Mouse (Mus musculus): ENCODE data around the gene Grin2a.
"Not testable (repeated sequence)": the region's sequence is repeated elsewhere in the genome, so short reads cannot be mapped to it uniquely, and the experiment has no call there.

Gene Grin2a

DNA sequence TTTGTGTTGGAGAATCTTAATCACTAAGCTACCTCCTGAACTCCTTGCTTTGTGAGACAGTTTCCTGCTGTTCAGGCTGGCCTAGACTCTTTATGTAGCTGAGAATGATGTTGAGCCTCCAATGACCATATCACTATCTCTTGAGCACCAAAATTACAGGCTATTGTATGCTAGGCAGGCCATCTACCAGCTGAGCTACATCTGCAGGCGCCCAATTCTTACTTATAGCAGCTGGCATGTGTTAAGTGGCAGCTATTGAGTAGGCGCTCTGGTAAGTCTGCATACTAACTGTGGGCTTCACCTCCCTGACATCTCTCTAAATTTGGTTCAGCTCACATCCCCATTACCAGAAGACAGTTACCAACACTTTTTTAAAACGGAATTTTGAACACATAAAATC, 331.3 kb downstream of the Grin2a start:
- DNase-seq (ENCODE audit: low spot score in 2 of 2) = no peak

DNA sequence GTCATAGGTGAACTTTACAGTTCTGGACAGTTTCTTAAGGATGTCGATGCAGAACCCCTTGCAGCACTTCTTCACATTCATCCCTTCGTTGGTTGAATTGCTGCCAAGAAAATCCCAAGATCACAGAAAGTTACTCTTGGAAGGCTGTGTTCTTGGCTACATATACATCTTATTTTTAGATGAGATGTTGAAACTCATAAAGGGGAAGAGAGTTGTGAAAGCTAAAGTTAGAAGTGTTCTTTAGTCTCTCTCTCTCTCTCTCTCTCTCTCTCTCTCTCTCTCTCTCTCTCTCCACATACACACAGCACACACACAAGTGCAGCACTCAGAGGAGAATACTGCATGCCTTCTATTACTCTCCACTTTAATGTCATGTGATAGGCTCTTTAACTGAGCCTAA, 331.9 kb downstream of the Grin2a start:
- DNase-seq (ENCODE audit: low spot score in 2 of 2) = no peak

DNA sequence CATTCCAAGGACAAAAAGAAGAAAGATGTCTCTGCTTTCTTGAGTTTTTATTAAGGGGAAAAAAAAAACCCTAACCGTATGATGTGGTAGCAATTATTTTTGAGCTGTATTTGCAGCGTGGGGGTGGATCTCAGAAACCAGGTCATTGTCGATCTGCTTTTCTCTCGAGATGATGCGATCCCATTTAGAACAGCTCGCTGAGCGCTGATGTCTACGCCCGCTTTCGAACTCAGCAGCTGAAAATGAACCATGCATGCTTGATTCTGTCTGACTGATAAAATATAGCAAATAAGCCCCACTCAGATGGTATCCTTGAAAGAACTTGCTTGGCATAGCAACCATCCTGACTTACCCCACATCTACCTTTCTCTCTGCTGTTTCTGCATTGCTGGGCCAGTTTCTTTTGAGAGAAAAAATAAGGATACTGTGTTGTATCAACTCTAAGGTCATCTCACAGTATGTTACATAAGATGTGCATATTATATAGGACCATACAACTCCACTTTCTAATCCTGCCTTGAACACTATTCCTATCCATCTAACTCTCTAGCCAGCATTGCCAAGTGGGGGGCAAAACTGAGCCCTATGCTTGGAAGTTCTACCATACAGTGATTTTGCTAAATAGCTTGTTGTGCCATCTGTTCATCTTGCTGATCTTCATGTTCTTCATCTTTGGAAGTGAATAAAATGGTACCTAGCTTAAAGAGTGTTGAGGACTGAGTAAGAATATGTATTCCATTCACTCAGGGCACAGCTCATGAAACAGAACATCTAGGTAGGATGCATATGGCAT, 369.5 kb downstream of the Grin2a start:
- peak; percentile 55 to 56 for DNase-seq (ENCODE audit: low spot score in 2 of 2)

DNA sequence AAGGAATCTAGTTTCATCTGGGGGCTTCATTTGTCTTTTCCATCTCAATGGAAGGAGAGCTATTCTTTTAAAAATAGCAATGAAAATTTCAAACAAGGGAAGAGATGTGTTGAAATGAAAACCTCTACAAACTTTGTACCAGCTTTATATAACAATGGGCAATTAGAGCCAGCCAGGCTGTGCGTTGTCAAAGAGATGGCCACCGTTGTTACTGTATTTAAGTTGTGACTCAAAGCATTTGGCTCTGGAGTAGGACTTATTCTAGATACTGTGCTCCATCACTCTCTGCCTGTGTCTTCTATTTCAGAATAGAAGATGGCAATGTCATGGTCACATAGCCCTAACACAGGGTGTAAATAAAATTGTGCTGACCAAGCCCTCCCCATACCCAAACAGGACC, 371.0 kb downstream of the Grin2a start:
- DNase-seq (ENCODE audit: low spot score in 2 of 2) = peak in 1 of 2 experiments; percentile 53

DNA sequence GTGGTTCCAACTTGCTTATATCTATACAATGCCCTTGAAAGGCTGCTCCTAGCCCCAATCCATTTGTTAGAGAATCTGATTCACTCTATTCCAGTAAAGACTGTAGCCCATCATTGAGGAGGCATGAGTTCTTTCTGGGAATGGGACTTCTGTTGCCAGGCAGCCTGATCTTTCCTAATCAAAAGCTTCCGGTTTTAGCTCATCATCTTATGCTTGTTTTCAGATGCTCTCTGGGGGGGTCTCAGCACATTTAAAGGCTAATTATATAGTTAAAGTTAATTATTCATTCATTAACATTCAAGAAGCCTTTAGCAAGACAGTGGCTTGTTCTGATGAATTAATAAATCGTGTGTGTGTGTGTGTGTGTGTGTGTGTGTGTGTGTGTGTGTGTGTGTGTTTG, 377.2 kb downstream of the Grin2a start:
- no peak for DNase-seq (ENCODE audit: low spot score in 2 of 2)

DNA sequence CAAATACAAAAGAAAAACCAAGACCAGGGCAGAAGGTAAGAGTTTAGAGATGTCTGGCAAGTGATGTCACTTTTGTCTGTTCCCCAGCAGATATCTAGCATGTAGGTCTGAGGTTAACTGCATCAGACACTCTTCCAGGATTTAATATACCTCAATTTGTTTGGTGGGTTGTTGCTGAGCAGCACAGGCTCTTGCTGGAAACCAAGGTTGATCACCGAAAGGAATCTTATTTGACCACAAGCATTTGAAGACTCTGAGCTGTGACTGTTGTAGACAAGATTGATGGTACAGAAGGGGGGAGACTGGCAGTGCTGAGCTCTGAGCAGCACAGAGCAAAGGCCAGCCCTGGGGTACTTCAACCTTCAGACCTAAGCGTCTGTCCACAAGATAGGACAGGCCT, 378.1 kb downstream of the Grin2a start:
- DNase-seq (ENCODE audit: low spot score in 2 of 2) = no peak

DNA sequence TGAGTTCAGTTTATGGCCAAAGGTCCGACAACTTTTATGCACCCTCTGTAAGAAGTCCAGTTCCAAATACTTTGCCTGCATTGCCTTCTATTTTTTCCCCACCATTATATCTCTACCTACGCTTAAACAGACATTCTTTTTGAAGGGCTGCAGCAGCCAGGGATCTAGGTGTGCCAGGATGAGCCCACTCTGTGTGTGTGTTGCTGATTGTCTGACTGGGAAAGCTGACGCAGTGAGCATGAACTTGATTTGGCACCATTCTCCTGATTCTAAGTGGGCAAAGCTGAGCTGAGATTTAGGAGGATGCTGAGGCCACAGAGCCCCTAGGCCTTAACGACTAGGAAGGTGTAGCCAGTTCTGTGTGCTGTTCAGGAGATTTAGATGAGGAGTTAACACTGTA, 378.6 kb downstream of the Grin2a start:
- peak in 1 of 2 experiments; percentile 34 for DNase-seq (ENCODE audit: low spot score in 2 of 2)

DNA sequence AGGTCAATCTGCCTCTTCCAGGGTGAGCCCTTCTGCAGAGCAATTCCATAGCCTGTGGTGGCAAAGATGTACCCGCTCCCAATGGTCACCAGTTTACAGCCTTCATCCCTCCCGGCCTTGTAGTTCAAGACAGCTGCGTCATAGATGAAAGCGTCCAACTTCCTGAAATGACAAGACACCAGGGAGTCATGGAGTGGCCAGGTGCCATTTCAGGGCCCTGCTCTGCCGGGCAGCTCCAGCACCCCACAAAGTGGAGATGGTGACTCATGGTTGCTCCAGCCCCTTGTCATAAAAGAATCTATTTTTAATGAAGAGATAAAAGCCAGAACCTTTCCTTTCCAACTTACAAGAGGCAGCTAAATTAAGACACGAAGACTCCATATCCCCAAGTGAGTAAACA, 382.8 kb downstream of the Grin2a start:
- not testable (repeated sequence) for DNase-seq (ENCODE audit: low spot score in 2 of 2)

DNA sequence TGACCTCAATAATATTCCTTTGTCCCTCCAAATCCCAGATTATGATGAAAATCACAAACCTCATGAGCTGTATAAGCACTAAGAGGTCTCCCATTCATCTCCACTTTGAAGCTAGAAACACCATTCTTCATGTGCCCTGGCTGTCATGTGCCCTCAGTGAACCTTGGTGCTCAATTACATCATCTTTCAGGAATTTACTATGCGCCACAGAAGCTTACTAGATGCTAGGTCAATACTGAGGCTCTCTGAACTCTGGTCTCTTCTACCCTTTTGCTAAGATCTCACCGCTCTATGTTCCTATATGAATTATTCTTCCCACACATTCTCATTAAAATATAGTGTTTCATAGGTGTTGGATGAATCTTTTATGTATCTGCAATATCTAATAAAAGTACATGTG, 387.9 kb downstream of the Grin2a start:
- no peak for DNase-seq (ENCODE audit: low spot score in 2 of 2)

DNA sequence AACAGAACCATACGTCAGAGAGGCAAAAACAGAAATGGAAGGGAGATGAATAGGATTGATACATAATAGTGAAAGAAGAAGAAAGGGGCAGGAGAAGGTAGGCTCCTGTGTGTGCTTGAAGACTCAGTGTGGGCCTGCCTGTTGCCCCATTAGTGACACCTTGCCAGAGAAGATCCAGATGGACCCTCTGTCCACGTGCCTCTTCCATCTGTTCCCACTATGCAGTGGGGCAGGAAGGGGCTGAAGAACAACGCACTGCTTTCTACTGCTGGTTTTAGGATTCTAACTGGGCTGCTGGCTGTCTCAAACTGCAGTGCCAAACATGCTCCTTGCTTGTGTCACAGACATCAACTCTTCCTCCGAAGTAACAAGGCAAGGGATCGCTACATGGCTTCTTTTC, 391.4 kb downstream of the Grin2a start:
- DNase-seq (ENCODE audit: low spot score in 2 of 2) = no peak

DNA sequence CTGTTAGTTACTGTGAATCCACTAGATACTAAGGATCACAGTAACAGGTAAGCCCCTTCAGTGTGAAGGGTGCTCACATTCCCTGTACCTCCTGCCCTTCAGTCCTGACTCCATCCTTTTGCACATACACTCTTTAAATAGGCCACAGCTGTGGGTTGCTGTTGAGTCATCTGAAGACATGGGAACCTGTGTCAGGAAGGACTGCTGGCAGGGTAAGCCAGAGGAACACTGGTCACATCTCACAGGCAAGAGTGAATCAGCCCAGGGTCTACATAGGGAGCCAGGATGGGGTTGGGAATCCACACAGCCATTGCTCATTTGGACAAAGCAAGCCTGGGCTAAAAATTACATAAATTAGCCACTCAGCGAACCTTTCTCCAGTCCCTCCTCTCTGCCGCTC, 392.8 kb downstream of the Grin2a start:
- DNase-seq (ENCODE audit: low spot score in 2 of 2) = no peak

DNA sequence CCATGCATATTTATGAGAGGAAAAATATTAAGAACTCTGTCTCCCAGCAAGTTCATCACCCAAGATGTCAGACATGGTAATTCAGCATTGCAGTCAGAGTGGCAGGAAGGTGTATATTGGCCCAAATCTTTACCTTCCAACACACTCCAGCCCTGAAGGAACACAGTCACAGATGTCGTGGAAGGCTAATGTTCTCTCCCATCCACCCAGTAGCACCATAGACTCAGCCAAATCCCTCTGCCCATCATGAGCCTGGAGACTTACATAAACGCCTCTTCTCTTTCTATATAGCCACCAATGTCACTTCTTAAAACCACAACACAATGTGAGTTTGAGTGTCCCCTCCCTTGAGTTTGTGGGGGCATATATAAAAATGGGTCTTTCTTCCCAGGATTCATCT, 406.2 kb downstream of the Grin2a start:
- peak in 1 of 2 experiments; percentile 41 for DNase-seq (ENCODE audit: low spot score in 2 of 2)

DNA sequence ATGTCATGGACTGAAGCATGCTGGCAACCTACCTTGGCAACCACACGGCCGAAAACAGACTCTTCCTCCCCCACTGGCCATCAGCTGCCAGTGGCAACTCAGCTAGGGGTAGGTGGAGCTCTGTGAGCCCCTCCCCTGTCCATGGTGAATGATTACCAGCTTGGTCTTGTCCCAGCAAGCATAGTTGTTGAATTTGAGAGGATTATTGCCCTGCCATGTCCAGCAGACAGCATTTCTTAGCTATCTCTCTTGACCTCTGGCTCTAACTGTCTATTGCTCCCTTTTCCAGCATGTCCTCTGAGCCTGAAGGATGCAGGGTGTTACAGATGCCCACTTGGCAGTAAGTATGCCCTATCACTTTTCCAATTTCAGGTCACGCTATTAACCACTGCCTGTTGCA, 406.9 kb downstream of the Grin2a start:
- no peak for DNase-seq (ENCODE audit: low spot score in 2 of 2)

DNA sequence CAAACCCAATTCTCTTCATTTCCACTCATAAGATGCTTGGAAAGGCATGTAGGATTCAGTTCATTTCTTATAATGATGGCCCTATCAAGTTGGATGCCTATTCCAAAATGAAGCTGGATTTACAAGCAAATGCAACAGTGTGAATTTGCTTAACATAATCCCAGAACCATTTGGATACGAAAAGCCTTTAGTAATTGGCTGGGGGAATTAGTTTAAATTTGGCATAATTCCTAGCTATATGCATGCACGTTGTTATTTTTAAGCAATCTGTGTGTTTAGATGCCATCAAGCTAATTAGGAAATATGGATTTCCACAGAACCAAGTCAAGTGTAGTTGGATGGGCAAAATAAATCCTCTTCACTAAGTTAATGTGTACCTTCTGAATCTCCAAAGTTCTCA, 411.4 kb downstream of the Grin2a start:
- DNase-seq (ENCODE audit: low spot score in 2 of 2) = no peak

DNA sequence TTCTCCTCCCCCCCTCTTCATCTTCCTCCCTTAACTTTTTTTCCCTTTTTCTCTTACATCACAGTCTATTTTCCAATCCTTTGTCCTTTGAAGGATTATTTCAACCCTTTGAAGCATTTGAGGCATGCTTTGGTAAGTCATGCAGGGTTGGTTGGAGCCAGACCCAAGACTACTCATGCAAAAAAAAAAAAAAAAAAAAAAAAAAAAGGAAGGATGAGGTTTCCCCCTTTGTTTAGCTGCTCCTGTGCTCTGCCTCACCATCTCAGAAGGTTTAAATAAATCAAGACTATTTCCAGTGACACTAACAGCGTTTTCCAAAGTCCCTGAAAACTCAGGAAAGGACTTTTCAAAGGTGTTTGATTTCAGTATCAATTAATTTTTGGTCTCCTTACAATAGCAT, 423.6 kb downstream of the Grin2a start:
- DNase-seq (ENCODE audit: low spot score in 2 of 2) = no peak

DNA sequence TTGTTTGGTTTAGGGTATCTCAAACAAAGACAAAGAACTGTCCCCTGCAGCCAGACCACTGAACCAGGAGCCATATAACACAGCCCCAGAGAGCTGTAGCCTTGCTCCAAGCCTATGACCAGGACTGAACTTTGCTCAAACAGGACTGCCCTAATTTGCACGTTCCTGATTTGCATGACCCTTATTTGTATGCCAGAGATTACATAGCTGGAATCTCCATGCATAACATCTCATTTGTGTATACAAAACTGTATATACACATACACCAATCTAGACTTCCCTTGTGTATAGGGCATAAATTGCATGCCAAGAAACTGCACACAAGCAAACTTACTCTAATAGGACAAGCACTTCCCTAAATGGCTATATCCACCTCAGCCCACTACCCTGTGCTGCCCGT, 428.1 kb downstream of the Grin2a start:
- DNase-seq (ENCODE audit: low spot score in 2 of 2) = no peak

DNA sequence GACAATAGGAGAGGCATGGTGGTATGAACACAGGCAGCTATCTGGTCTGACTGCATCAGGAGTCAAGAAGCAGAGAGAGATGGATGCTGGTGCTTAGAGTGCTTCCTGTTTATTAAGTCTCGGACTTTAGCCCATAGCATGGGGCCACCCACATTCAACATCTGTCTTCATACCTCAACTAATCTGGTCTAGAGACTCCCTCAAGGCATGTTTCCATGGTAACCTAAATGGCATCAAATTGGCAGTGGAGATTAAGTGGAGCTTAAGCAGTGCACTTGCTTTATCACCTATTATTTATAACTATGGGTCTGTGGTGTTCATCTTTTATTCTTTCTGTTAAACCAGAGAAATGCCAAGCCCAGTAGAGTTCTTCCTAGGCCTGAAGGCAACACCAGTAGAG, 433.5 kb downstream of the Grin2a start:
- no peak for DNase-seq (ENCODE audit: low spot score in 2 of 2)

DNA sequence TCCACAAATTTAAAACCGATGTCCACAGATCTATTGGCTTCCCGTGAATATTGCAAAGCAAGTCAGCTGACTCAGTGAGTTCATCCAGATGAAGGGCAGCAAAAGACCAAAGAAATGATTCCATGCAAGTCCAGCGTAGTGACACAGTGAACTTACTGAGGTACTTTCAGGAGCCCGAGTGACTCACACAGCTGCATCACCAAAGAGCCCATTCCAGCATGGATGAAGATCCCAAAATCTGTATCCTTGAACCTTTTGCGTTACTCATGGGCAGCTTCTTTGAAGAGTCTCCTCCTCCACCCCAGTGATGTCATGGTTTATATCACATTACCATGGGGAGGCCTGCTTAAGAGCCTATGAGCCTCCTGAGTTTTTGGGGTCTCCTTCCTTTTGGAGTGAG, 460.2 kb downstream of the Grin2a start:
- DNase-seq (ENCODE audit: low spot score in 2 of 2) = no peak

DNA sequence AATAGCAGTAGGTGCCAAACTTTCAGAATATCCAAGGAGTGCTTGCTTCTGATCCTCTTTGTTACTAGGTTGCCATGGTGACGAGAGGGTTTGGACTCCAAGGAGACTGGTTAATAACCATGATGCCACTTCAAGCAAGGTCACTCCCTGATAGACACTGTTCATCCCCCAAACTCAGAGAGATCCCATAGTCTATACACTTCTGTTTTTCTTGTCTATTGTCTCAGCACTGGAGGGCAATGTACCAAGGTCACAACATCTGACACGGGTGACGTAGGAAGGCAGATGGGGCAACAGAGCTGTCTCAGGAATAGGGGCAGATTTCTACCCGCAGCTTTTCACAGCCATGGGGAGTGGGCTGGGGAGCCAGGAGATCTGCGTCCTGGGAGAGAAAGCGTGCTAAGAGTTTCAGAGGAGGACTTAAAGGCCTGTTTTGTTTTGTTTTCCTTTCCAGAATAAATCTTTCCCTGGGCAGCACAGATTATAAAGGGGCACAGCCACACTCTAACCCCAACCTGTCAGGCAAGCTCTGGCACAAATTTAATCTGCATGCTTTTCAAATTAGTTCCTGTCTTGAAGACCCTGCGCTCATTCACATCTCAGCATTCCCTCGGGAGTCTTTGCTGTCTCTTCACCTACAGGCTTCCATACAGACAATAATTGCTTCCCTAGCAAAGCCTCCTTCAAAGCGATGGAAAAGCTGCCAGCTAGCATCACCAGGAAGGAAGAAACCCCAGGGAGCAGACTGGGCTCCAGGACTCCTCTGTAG, 461.6 kb downstream of the Grin2a start:
- no peak for DNase-seq (ENCODE audit: low spot score in 2 of 2)

DNA sequence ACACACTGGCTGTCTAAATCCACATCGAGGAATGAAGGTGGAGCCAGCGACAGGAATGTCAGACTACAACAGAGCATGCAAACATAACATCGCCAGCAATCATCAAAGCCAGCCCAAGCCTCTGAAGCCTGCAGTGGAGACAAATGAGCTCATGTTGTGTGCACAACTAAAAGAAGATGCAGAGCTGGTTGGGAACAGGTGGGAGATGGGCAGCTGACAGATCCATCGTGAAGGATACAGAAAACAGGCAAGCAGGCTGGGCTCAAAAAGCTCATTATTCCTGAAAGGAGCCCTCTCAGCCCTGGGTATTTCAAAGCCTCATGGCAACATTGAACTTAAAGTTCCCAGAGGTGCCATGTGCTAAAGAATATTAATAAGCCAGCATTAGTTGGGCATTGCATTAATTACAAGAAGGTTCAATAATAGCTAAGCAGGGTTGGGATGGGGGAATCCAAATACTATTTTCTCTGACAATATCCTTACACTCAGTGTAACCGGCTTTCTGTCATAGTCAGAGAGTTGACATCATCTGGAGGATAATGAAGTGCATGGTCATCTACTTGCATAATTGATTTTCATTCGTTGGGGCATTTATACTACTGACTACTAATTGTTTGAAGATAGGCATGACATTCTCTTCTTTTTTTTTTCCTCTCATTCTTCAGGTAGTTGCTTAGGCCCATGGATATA, 462.4 kb downstream of the Grin2a start:
- no peak for DNase-seq (ENCODE audit: low spot score in 2 of 2)

DNA sequence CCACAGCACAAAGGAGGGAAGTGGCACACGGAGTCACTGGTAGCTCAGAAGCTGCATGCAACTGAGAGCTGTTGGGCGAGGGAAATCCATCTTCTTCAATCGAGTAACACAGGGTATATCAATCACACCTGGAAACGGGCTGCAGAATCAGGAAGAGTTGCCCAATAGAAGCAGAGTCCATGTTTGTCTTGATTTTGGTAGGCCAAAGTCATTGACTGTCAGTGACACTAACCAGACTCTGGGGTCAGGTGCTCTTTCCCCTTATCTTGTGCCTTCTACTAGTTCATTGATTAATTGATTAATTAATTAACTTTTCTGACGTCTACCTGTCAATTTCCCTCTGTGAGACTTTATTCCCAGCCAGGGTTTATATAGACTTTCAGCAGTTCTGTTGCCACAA, 468.1 kb downstream of the Grin2a start:
- no peak for DNase-seq (ENCODE audit: low spot score in 2 of 2)

DNA sequence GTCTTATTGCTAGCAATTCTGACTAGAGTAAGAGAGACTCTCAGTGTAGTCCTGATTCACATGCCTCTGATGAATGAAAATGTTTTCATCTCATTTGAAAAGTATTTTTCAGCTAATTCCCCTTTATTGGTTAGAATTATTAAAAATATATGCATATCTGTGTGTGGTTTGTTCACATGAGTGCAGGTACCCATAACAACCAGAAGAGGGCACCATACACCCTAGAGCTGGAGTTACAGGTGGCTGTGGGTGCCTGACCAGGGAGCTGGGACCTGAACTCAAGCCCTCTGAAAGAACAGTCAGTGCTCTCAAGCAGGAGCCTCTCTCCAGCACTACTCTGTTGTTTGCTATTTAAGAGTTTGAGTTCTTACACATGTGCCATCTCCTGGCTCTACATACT, 472.0 kb downstream of the Grin2a start:
- DNase-seq (ENCODE audit: low spot score in 2 of 2) = no peak

Measured in right cerebral cortex, postnatal 36 days (tissue).